Mouse (Mus musculus) hematopoietic stem cell, adult 5-6 weeks (primary cell): ENCODE measurements around the gene Chst11. TPM values are rescaled to one million over a fixed set of nuclear protein-coding genes. Genes with fewer than 3 reads are reported as not detected.
A peak's percentile ranks its signal among the peaks of the same experiment; 100 is the strongest.

Experiments used
- ATAC-seq, 2 experiments: fragments of 125-278 bp in 1 of 2; replicated peaks in 1 of 2; 2 replicates each; pipeline ENCODE4 v1.8.0; 2016 to 2017; ENCODE audit warnings: inconsistent platforms in 2 of 2, mild to moderate bottlenecking in 2 of 2, moderate number of reproducible peaks in 2 of 2, low read depth in 1 of 2, moderate TSS enrichment in 1 of 2; ENCODE audit not compliant: low FRiP score in 2 of 2, poor library complexity in 2 of 2, severe bottlenecking in 2 of 2, insufficient read depth in 1 of 2, low TSS enrichment in 1 of 2
- total RNA-seq: library from RNA; stranded (forward); fragments of 172-1452, 232-1000 nt; gene quantifications from 2 replicates; pipeline ENCODE4 v1.2.3, GENCODE M21; 2017

Gene Chst11
- total RNA-seq, 1 experiment from 2014 or later, result 27.1 TPM

DNA sequence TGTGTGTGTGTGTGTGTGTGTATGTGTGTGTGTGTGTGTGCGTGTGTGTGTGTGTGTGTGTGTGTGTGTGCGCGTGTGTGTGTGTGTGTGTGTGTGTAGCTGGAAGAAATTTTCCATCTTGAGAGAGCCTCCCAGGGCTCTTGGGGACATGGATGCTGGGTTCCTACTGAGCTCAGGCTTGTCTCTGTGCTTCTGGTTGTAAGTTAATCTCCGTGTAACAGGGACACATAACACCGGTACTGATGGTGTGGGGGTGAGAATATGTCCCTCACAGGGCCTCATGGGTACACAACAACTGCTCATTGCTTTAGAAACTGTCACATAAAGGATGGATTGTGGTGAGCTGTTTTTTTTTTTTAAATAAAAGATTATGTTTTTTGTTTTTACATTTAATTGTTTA is 33.2 kb downstream of the Chst11 start:
- no peak for ATAC-seq

DNA sequence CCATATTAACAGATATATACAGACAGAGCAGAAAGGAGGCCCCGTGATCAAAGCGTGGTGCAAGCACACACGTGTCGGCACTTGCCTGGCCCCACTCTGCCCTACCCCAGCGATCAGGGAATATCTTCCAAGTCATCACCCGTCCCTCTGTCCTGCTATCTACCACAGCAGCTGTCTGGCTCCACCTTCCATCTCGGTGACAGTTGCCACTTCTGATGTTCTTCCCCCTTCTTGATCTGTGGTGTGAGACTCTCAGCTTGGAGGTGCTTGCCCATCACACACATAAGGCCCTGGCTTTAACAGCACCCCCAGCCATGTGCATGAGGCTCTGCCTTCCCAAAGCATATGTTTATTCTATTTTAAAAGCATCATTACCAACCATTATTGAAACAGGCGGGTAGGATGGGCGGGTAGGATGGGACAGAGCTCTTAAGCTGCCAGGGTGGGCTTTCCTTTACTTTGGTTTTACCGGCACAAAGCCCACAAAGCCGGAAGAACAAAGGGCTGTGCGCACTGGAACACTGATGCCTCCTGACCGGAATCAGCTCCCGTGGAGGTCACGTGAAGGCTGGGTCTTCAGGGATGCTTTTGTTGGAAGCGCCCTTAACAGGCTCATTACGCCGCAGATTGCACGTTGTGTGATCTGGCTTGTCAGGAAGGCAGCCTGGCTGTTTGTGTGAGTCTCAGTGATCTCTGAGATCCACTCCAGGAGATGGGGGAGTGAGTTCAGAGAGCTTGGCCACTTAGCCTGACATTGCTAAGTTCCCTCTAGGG is 34.4 kb downstream of the Chst11 start:
- peak in 1 of 2 experiments; percentile 31; a peak in 1 of 4 replicates for ATAC-seq

DNA sequence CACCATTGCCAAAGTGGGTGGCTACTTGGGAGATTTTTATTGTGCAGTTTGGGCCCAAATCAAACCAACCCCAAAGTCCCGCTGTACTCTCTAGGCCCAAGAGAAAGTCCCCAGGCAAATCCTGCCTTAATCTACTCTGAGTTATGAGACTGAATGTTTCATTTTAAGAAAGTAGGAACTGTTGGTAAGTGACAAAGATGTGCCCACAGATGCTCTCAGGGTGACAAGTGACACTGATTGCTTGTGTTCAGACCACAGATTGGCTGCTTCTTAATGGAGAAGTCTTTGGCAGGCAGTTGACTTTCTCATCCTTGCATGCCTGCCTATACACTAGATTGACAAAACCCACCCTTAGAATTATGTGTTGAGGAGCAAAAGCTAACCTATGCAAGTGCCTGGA is 37.3 kb downstream of the Chst11 start:
- ATAC-seq, result no peak

DNA sequence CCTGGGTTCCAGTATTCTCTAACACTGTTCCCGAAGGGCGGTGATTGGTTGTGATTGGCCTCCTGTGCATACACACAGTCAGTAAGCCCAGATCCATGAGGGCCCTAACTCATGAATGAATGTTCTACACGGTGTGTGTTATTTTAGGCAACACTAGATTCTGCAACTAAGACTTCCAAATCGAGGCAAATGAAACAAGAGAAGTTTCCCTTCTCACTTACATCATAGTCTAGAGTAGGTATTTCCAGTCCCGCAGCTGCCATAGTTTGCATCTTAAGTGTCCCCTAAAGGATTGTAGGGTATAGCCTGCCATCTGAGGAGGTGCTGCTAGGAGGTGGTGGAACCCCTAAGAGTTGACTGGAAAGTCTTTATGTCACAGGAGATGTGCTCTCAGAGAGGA is 40.9 kb downstream of the Chst11 start:
- ATAC-seq, result no peak

DNA sequence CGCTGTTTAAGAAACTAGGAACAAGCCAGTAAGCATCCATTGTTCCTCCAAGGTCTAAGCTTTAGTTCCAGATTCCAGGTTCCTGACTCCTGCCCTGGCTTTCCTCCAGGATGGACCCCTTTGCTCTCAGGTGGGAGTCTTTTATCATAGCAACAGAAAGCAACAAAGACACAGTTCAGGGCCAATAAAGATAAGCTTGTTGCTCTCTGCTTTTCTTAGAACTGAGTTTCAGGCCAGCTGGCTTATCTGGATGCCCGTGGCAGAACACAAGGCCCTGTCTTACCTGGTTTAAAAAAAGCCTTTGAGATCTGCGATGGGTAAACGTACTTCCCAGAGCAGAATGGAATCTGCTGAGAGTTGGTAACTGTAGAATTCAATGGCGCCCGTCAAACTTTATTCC is 42.4 kb downstream of the Chst11 start:
- no peak for ATAC-seq

DNA sequence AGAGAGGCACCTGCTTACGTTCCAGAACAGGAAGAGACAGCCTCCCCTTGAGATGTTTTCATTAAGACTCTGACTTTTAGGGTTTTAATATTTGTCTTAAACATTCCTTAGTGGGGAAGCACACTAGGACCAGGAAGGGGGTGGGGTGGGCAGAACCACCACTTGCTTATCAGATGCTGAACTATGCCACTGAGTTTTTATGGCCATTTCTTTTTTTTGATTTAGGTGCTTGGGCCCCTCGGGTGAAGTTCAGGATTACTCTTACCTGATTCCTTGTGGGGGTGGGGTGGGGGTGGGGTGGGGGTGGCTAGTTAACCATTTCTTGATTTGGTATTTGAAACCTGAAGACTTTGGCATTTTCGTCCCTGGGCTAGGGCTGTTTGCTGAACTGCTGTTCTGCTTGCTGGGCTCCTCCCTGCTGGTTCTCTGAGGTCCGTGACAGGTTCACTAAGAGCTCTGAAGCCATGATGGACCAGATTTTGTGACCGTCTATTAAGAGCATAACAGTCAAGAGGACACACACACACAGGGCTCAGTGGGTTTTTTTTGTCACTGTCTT is 44.9 kb downstream of the Chst11 start:
- no peak for ATAC-seq

DNA sequence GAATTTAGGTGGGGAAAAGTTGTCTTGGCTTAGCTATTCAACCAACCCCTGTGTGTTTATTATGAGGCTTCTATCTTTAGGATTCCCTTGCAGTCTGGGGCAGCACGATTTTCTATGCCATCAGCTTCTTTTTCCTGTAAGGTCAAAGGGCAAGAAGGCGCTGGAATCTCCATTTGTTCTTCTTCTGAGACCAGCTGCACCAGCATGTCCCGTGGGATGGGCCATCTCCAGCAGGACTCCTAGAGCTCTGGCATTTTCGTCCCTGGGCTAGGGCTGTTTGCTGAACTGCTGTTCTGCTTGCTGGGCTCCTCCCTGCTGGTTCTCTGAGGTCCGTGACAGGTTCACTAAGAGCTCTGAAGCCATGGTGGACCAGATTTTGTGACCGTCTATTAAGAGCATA is 45.6 kb downstream of the Chst11 start:
- 0 out of 4 replicates have a peak, but pooled peaks of 1 of the 2 experiments have one; percentile 7 for ATAC-seq

DNA sequence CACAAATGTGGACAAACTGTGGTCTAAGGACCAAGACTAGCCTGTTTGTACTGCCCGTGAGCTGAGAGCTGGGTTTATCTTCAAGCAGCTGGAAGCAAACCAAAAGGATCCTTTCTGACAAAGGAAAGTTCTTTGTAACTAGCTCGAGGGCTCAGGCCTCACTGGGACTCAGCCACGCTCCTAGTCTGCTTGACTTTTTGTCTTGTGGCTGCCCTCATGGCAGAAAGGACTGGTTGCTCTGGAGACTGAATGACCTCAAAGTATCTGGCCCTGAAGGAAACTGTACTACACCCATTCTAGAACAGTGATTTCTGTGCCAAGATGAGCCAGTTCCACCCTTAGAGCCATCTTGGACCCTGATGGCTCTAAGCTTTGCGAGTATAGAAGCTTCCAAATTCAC is 46.3 kb downstream of the Chst11 start:
- ATAC-seq, result no peak

DNA sequence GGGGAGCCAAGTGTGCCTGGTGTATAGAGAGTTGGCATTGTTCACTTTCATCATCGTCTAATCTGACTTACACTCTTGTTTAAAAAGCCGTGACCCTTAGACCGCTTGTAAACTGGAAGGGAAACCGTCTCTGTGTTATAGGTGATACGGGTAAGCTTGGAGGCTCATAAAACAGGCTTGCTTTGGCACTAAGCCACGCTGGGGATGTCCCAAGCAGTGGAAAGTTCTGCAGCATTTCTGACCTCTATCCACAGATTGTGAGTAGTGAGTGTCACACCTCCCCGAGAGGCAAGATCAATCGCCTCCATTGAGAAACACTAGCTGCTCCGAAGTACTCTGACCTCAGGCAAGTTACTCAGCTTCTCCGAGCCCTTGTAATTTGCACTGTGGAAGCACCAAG is 47.3 kb downstream of the Chst11 start:
- no peak for ATAC-seq

DNA sequence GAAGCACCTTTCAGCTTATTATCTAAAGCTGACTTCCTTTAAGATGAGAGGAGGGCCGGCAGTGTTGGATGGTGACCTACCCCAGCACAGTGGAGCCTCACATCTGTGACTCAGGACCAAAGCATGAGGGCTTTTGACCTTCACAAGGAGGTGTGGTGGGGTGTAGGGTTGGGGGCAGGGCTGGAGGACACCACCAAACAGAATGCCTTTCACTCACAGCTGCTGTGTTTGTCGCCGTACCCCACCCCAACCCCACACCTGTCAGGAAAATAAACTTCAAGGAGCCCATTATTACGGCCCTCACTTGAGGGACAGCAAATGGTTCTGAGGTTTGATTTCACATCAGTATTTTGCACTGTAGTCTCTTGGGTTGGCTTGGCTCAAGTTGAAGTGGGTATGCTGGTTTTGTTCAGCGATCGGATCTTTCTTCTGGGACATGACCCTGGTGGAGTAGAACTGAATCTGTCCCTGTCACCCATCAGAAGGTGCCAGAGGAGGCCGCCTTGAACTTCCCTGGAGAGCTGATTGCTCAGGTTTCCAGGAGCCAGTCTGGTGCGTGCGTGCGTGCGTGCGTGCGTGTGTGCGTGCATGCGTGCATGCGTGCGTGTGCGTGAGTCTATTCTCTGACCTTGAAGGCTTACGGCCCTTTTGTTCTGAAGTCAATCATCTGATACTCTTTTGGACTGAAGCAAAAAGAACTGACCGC is 51.2 kb downstream of the Chst11 start:
- no peak for ATAC-seq

DNA sequence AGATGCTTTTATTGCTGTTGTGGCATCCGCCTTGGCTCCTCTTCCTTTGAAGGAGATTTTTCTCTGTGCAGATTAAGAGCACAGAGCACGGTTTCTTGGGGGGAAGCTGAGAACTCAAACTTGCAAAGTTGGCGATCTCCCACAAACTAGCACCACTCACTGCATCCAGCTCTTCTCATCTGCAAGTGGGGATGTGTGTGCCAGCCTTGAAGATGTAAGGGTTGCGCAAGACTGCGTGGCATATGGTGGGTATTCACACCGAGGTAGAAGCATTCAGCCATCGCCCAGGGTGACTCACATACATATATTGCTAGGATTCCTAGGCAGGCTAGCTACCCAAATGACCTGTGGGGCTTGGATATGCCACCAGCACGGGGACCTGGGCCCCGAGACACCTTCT is 52.9 kb downstream of the Chst11 start:
- ATAC-seq, result no peak

DNA sequence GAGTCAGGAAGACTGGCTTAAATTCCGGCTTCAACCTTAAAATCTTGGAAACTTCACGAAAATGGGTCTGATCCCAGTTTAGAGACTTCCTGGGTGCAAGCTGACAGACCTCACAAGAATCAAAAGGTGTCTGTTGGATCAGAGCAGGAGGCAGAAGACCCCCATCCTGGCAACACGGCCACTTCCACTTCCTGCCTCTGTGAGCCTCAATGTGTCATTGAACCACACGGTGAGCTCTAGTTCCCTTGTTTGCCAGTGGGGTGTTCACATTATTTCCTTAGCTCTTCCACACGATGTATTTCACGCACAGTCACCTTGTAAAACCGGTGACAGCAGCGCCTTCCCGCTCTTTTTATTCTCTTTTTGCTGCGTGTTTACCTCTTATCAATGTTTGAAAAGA is 54.1 kb downstream of the Chst11 start:
- 0 out of 4 replicates have a peak, but pooled peaks have one; percentile 13 to 23 for ATAC-seq

DNA sequence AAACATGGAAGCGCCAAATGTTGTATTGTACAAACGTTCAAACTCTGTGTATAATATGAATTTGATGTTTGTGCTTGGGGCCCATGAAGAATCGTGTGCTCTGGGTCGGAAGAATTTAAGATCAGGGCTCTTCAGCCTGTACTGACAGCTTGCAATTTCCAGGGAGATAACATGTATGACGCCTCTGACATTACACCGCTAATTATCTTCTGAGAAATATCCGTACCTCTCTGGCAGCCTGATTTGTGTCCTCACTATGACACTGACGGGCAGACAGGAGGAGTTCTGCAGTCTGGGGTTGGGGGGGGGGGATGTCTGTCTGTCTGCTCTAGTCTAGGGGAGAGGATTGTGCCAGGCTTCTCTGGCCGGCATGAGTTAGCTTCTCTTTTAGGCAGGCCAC is 56.6 kb downstream of the Chst11 start:
- ATAC-seq, result no peak

DNA sequence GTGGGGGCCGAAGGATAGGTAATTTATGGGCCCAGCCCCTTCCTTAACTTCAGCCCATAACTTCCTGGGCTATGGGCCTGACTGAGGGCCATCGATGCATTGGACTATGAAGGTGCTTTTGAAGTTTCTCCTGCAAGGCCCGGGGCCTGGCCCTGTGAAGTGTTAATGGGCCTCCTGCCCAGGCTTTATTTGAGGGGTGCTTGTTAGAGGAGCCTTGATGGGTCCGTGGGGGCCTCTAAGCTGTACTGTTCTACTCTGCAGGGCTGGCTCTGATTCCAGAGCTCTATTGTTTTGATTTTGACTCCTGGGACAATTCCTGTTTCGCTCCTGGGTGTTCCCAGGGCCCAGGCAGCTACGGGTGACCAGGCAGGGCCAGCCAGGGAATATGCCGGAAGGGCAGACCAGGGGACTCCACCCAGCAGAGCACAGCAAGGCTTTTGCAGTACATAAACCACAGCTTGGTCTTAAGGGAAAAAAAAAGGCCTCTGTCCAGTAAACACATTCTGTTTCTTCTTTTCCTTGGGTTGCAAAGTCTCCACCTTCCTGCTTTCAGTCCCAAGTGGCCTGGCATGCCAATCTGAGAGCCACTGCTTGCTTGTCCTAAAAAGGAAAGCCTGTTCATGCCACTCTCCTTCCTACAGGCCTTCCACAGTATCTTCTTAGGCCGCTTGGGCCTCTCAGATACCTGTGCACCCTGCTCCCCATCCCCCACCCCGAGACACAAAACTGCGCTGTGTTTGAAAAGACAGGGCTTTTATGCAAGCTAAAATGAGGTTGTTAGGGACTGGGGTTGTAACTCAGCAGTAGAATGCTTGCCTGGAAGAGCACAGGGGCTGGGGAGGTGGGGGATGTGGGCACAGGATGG is 57.5 kb downstream of the Chst11 start:
- ATAC-seq, result no peak

DNA sequence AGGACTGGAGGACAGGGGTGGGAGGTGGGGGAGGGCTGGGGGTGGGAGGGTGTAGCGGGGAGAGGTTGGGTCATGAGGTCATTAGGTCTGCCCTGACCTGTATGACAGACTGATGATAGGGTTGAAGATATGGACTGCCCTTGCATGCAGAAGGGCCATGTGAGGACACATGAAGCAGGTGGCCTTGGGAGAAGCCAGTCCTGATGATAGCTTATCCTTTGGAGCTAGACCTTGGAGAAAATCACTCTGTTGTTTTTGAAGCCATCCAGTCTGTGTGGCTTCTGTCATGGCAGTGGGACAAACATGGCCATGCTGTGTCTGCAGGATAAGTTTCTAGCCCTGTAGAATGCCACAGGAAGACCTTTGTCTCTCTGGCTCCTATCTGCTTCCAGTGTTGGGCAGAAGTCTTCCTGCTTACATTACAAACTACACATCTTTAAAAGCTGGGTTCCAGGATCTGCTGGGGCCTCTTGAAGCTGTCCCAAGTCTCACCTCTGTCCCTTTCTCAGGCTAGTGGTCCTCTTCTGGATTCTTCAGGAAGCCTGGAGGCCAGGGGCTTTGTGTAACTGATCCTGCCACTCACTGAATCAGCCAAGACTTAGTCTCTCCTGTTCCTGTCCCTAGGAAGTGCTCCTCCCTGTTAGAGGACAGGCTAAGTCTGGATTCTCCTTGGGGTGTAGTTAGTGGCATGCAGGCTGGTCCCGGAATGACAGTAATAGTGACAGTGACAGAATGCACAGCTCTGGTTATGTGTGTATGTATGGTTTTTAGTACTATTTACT is 58.4 kb downstream of the Chst11 start:
- ATAC-seq, result no peak

DNA sequence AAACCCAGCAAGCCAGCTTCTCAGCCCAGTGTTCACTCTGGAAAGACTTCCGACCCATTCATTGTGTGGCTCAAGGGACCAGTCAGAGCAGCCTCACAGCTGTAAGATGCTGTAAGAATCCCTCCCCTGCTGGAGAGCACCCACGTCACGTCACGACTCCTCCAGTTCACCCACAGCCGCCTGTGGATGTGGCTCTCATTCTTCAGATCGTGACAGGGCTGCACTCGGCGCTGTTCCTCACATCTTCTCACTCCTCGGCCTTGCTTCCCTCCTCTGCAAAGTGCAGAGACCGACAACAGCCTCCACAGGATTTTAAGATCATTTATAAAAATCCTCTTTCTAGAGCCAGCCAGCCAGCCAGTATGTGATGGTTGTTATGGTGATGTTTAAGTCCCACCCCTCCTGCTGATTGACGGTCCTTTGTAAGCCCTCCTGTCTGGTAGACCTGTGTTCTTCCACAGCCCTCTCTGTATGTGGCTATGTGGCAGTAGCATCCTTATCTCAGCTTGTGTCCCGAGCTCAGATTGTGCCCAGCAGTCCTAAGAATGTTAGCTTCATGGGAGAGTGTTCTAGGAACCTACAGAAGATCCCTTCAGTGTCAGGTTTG is 64.0 kb downstream of the Chst11 start:
- ATAC-seq, result no peak
